20 mouse cellular contexts compared by ENCODE assay signal in the genomic region with DNA sequence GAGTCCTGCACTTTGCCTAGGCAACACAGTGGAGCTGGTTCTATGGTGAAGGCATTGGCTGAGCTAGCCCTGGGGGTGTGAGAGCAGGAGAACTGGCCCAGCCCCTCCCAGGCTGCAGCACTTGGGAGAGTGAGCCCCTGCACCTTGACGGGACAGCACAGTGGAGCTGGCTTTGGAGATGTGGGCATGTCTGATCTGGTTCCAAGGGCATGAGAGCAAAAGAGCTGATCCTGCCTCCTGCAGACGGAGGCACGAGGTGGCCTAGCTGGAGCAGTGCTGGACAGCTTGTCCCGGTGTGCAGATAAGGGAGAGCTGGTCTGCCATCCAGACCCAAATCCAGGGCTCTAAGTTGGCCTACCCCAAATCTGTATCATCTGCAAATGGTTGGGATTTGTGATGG. TPM values are rescaled to one million over a fixed set of nuclear protein-coding genes. Genes with fewer than 3 reads are reported as not detected.
"Had no signal": no experiment of that assay in that cellular context is flagged by ENCODE, and none has a peak within 500 bp of the region (broad histone marks: within the 10 kb centered on the region; RNA-seq: fewer than 3 reads in every experiment).

No protein-coding gene starts in this region.

- H3K4me1 ChIP-seq: intestine, embryonic 15.5 days; midbrain, embryonic 12.5 days; neural tube, embryonic 15.5 days had no signal

- H3K36me3 ChIP-seq: intestine, embryonic 15.5 days; midbrain, embryonic 12.5 days; neural tube, embryonic 15.5 days had no signal

- H3K4me3 ChIP-seq: intestine, embryonic 15.5 days; layer of hippocampus, adult 2 months; megakaryocyte, embryonic 14.5 days; midbrain, embryonic 12.5 days; myocyte; neural tube, embryonic 15.5 days had no signal

- H3K27me3 ChIP-seq: intestine, embryonic 15.5 days; midbrain, embryonic 12.5 days; neural tube, embryonic 15.5 days had no signal

- H3K9me3 ChIP-seq: intestine, embryonic 15.5 days; megakaryocyte, embryonic 14.5 days; midbrain, embryonic 12.5 days; neural tube, embryonic 15.5 days had no signal

- DNase-seq: kidney, adult 18-20 months; kidney, postnatal 10 days; kidney, postnatal 4 days; lung, adult 2 months; lung, postnatal 14 days; right cerebral cortex, adult 18-20 months; right cerebral cortex, postnatal 25 days; thymus, adult 2 months; thymus, postnatal 25 days had no signal

- H3K4me2 ChIP-seq: intestine, embryonic 15.5 days; midbrain, embryonic 12.5 days; neural tube, embryonic 15.5 days had no signal

- ATAC-seq: intestine, embryonic 15.5 days had no signal

- H3K9ac ChIP-seq: intestine, embryonic 15.5 days; liver, embryonic 14.5 days; midbrain, embryonic 12.5 days; neural tube, embryonic 15.5 days had no signal

- H3K27ac ChIP-seq: intestine, embryonic 15.5 days; layer of hippocampus, adult 2 months; liver, embryonic 14.5 days; macrophage; midbrain, embryonic 12.5 days; neural tube, embryonic 15.5 days had no signal

RNA-seq across cellular contexts. Expression of a gene that starts 27.9 kb away (rescaled TPM):
- total RNA-seq: layer of hippocampus, adult 2 months; layer of hippocampus, postnatal 10 days; left cerebral cortex, postnatal 36 days; midbrain, postnatal 0 days had no signal
- polyA plus RNA-seq: lung, adult 2 months; macrophage had no signal
